Comparison of ENCODE assay signal across 10 mouse cellular contexts in genomic region chrX:136067201-136067991, GRCm38 (mm10). TPM values are rescaled to one million over a fixed set of nuclear protein-coding genes. Genes with fewer than 3 reads are reported as not detected.
DNase-seq lines count a peak whose midpoint lies in the region; ATAC-seq and TF ChIP-seq lines count a peak whose summit lies in the region.
"Not testable (repeated sequence)": the region's sequence is repeated elsewhere in the genome, so short reads cannot be mapped to it uniquely, and the experiment has no call there.
"Had no signal": no experiment of that assay in that cellular context is flagged by ENCODE, and none has a peak within 500 bp of the region (broad histone marks: within the 10 kb centered on the region; RNA-seq: fewer than 3 reads in every experiment).

No protein-coding gene starts in this region.

- TF ChIP-seq CTCF in layer of hippocampus, adult 2 months (conservative IDR thresholded peaks at IDR 0.05) = peak; percentile 69

- ATAC-seq in forebrain, embryonic 11.5 days (replicated peaks; ENCODE audit: low FRiP score) = peak; percentile 71
- ATAC-seq in hindbrain, embryonic 11.5 days (ENCODE audit: low FRiP score) = peak; percentile 86
- ATAC-seq in liver, embryonic 13.5 days (ENCODE audit: low read depth) = peak; percentile 14

- not testable (repeated sequence) for H3K36me3 ChIP-seq in forebrain, embryonic 11.5 days (ENCODE audit: control insufficient read depth, insufficient read depth, low read length); hindbrain, embryonic 11.5 days (ENCODE audit: control insufficient read depth, insufficient read depth, low read length); liver, embryonic 13.5 days

- peak overlapping the region; percentile 31; the same call in 1 of the 2 replicates for H3K4me2 ChIP-seq in forebrain, embryonic 11.5 days (ENCODE audit: low read depth, low read length, severe bottlenecking)
- H3K4me2 ChIP-seq in hindbrain, embryonic 11.5 days (replicated peaks; ENCODE audit: low read depth, low read length) = peak overlapping the region; percentile 12; the same call in 1 of the 2 replicates
- peak overlapping the region; percentile 30; the same call in 1 of the 2 replicates for H3K4me2 ChIP-seq in liver, embryonic 13.5 days

- H3K4me3 ChIP-seq in forebrain, embryonic 11.5 days (ENCODE audit: low read depth, low read length) = peak overlapping the region; percentile 34
- H3K4me3 ChIP-seq in hindbrain, embryonic 11.5 days (ENCODE audit: low read depth, low read length) = peak overlapping the region; percentile 45
- peak overlapping the region; percentile 51 for H3K4me3 ChIP-seq in layer of hippocampus, adult 2 months
- H3K4me3 ChIP-seq in liver, embryonic 13.5 days (replicated peaks) = peak overlapping the region; percentile 31

- peak; percentile 63 for DNase-seq in MN1 (ENCODE audit: low spot score)
- DNase-seq in cerebellum, adult 9-10 months = peak; percentile 36
- peak; percentile 62 for DNase-seq in forebrain, embryonic 11.5 days (ENCODE audit: low spot score)
- DNase-seq in hindbrain, embryonic 11.5 days (ENCODE audit: low spot score) = peak; percentile 69
- DNase-seq in layer of hippocampus, adult 2 months (ENCODE audit: low spot score in 2 of 2) = peak in 1 of 2 experiments; percentile 21
- not testable (repeated sequence) for DNase-seq in liver, embryonic 13.5 days
- DNase-seq in neural tube, embryonic 10.5 days (ENCODE audit: extremely low spot score, low spot score) = peak; percentile 31
- DNase-seq in telencephalon, adult 2 months (ENCODE audit: low read depth, low spot score) = peak; percentile 17

- not testable (repeated sequence) for H3K27ac ChIP-seq in forebrain, embryonic 11.5 days (ENCODE audit: low read depth, low read length); liver, embryonic 13.5 days
- peak overlapping the region; percentile 58; the same call in 1 of the 2 replicates for H3K27ac ChIP-seq in hindbrain, embryonic 11.5 days (ENCODE audit: low read depth, low read length)
- peak overlapping the region; percentile 70; the same call in 1 of the 2 replicates for H3K27ac ChIP-seq in layer of hippocampus, adult 2 months

- peak overlapping the region; percentile 58 for H3K9ac ChIP-seq in forebrain, embryonic 11.5 days (ENCODE audit: low read length)
- H3K9ac ChIP-seq in hindbrain, embryonic 11.5 days (ENCODE audit: low read depth, low read length) = peak overlapping the region; percentile 40
- H3K9ac ChIP-seq in liver, embryonic 13.5 days = not testable (repeated sequence)

- not testable (repeated sequence) for H3K27me3 ChIP-seq in forebrain, embryonic 11.5 days (ENCODE audit: control insufficient read depth, insufficient read depth, low read length); hindbrain, embryonic 11.5 days (ENCODE audit: control insufficient read depth, insufficient read depth, low read length); liver, embryonic 13.5 days

- 19% methylated on average over 14 of the region's 48 CpGs for WGBS in forebrain, embryonic 11.5 days
- WGBS in hindbrain, embryonic 11.5 days = 16% methylated on average over 6 of the region's 48 CpGs
- WGBS in liver, embryonic 13.5 days (ENCODE audit: insufficient replicate concordance) = 15% methylated on average over 8 of the region's 48 CpGs

- H3K9me3 ChIP-seq in forebrain, embryonic 11.5 days (ENCODE audit: control insufficient read depth, low read length); hindbrain, embryonic 11.5 days (ENCODE audit: control insufficient read depth, low read length); liver, embryonic 13.5 days (replicated peaks): not testable (repeated sequence)

- H3K4me1 ChIP-seq in forebrain, embryonic 11.5 days (replicated peaks; ENCODE audit: control insufficient read depth, insufficient read depth, low read length); hindbrain, embryonic 11.5 days (replicated peaks; ENCODE audit: control insufficient read depth, insufficient read depth, low read length); liver, embryonic 13.5 days (replicated peaks): not testable (repeated sequence)

RNA-seq across cellular contexts. Expression of gene Bex2, which starts 0.6 kb away (rescaled TPM):
- polyA plus RNA-seq in forebrain, embryonic 11.5 days (2014; fragmentation: Nextera tagmentation; extraction: Ambion mirVana) = 302 and 303 TPM in 2 replicates
- 305 and 309 TPM in 2 replicates for polyA plus RNA-seq in hindbrain, embryonic 11.5 days (2014; fragmentation: Nextera tagmentation; extraction: Ambion mirVana)
- 100 to 1,000 TPM; 365 to 379 TPM for total RNA-seq in layer of hippocampus, adult 2 months (2021)
- polyA plus RNA-seq in liver, embryonic 13.5 days (2015; fragmentation: Nextera tagmentation; extraction: Ambion mirVana) = 176 and 215 TPM in 2 replicates

RNA-seq across cellular contexts. Expression of gene Nxf3, which starts 17.7 kb away (rescaled TPM):
- not detected in 2 replicates for polyA plus RNA-seq in forebrain, embryonic 11.5 days (2014; fragmentation: Nextera tagmentation; extraction: Ambion mirVana)
- polyA plus RNA-seq in hindbrain, embryonic 11.5 days (2014; fragmentation: Nextera tagmentation; extraction: Ambion mirVana) = not detected in 2 replicates
- total RNA-seq in layer of hippocampus, adult 2 months (2021) = under 1 TPM in 1 of 2 experiments, not detected in 1; 0.12 TPM
- polyA plus RNA-seq in liver, embryonic 13.5 days (2015; fragmentation: Nextera tagmentation; extraction: Ambion mirVana) = 0.18 and 0.21 TPM in 2 replicates
- total RNA-seq: gastrocnemius, postnatal 4 days had no signal
- polyA plus RNA-seq: small intestine, adult 2 months had no signal

RNA-seq across cellular contexts. Expression of gene Arxes1, which starts 34.2 kb away (rescaled TPM):
- 48.9 and 49.3 TPM in 2 replicates for polyA plus RNA-seq in forebrain, embryonic 11.5 days (2014; fragmentation: Nextera tagmentation; extraction: Ambion mirVana)
- polyA plus RNA-seq in hindbrain, embryonic 11.5 days (2014; fragmentation: Nextera tagmentation; extraction: Ambion mirVana) = 44.0 and 53.1 TPM in 2 replicates
- 10 to 100 TPM; 32.6 to 34.4 TPM for total RNA-seq in layer of hippocampus, adult 2 months (2021)
- polyA plus RNA-seq in liver, embryonic 13.5 days (2015; fragmentation: Nextera tagmentation; extraction: Ambion mirVana) = 13.1 and 17.0 TPM in 2 replicates
- polyA plus RNA-seq: small intestine, adult 2 months had no signal

Comparison
In these comparisons a context has a peak if more than half of its experiments do, and no peak if none do; other contexts are left out.
1. ATAC-seq: peak in every context shown above with its lines; median percentile 86 in hindbrain, embryonic 11.5 days; 71 in forebrain, embryonic 11.5 days; 14 in liver, embryonic 13.5 days.